Mouse (Mus musculus): ENCODE measurements around the gene Zmym1.
"Not testable (repeated sequence)": the region's sequence is repeated elsewhere in the genome, so short reads cannot be mapped to it uniquely, and the experiment has no call there.

Gene Zmym1

GRCm38 (mm10) chr4:127027228-127028190 is 33.4 kb downstream of the Zmym1 start:
- no peak for DNase-seq (ENCODE audit: low spot score in 2 of 2)

GRCm38 (mm10) chr4:127026826-127027225 is 34.1 kb downstream of the Zmym1 start:
- DNase-seq (ENCODE audit: low spot score in 2 of 2) = no peak

GRCm38 (mm10) chr4:127024240-127024639 is 36.7 kb downstream of the Zmym1 start:
- DNase-seq (ENCODE audit: low spot score in 2 of 2) = no peak

- DNase-seq (ENCODE audit: low spot score in 2 of 2) = no peak
Observed at GRCm38 (mm10) chr4:127023201-127023600, 37.8 kb downstream of the Zmym1 start.

GRCm38 (mm10) chr4:127021989-127022626 is 38.8 kb downstream of the Zmym1 start:
- DNase-seq (ENCODE audit: low spot score in 2 of 2) = peak; percentile 78 to 80

GRCm38 (mm10) chr4:127021151-127021945 is 39.6 kb downstream of the Zmym1 start, which contains the start of gene Sfpq:
Gene Sfpq, plus strand, starts transcription at chr4:127021324.
- peak; percentile 96 to 99 for DNase-seq (ENCODE audit: low spot score in 2 of 2)

- no peak for DNase-seq (ENCODE audit: low spot score in 2 of 2)
Observed at GRCm38 (mm10) chr4:127020411-127021150, 40.4 kb downstream of the Zmym1 start.

GRCm38 (mm10) chr4:127016366-127016765 is 44.6 kb downstream of the Zmym1 start:
- no peak for DNase-seq (ENCODE audit: low spot score in 2 of 2)

GRCm38 (mm10) chr4:127015294-127015993 is 45.5 kb downstream of the Zmym1 start:
- DNase-seq (ENCODE audit: low spot score in 2 of 2) = peak; percentile 57 to 64

- DNase-seq (ENCODE audit: low spot score in 2 of 2) = no peak
Observed at GRCm38 (mm10) chr4:127005113-127005936, 55.6 kb downstream of the Zmym1 start.

GRCm38 (mm10) chr4:127004384-127004783 is 56.6 kb downstream of the Zmym1 start:
- DNase-seq (ENCODE audit: low spot score in 2 of 2) = no peak

GRCm38 (mm10) chr4:127000601-127001105 is 60.3 kb downstream of the Zmym1 start:
- DNase-seq (ENCODE audit: low spot score in 2 of 2) = no peak

- DNase-seq (ENCODE audit: low spot score in 2 of 2) = not testable (repeated sequence)
Observed at GRCm38 (mm10) chr4:126999372-126999771, 61.6 kb downstream of the Zmym1 start.
